Mouse (Mus musculus): Measurements from ENCODE around the gene Mrps5. TPM values are rescaled to one million over a fixed set of nuclear protein-coding genes. Genes with fewer than 3 reads are reported as not detected.
"Not testable (repeated sequence)": the region's sequence is repeated elsewhere in the genome, so short reads cannot be mapped to it uniquely, and the experiment has no call there.

Mrps5 gene
- polyA plus RNA-seq, 1 experiment = 113 TPM

GRCm38 (mm10) chr2:127559070-127559966 is 27.7 kb upstream of the Mrps5 start:
- Histone ChIP-seq H3K36me3 (replicated peaks; ENCODE audit: low read length) (no peaks in the 10 kb centered on the region), H3K4me1 (peaks cover 7% of the 10 kb centered on the region), H3K9me3 (no peaks in the 10 kb centered on the region), H3K27me3 (replicated peaks) (peaks cover 46% of the 10 kb centered on the region), H3K4me3 (replicated peaks) (peak overlapping the region; percentile 5)
- no peak for TF ChIP-seq GATA1 (IDR thresholded peaks at IDR 0.05; ENCODE audit: borderline replicate concordance, low read length)
- TF ChIP-seq FLI1 (IDR thresholded peaks at IDR 0.05; ENCODE audit: low read length) = no peak

GRCm38 (mm10) chr2:127573322-127573721 is 13.7 kb upstream of the Mrps5 start:
- Histone ChIP-seq H3K27me3 (replicated peaks) (peaks cover 10% of the 10 kb centered on the region), H3K36me3 (replicated peaks; ENCODE audit: low read length) (peaks cover 25% of the 10 kb centered on the region), H3K9me3 (peaks cover 12% of the 10 kb centered on the region), H3K4me3 (replicated peaks) (no peak overlapping the region), H3K4me1 (no peaks in the 10 kb centered on the region)
- TF ChIP-seq FLI1 (IDR thresholded peaks at IDR 0.05; ENCODE audit: low read length) (no peak), GATA1 (IDR thresholded peaks at IDR 0.05; ENCODE audit: borderline replicate concordance, low read length) (no peak)

DNA sequence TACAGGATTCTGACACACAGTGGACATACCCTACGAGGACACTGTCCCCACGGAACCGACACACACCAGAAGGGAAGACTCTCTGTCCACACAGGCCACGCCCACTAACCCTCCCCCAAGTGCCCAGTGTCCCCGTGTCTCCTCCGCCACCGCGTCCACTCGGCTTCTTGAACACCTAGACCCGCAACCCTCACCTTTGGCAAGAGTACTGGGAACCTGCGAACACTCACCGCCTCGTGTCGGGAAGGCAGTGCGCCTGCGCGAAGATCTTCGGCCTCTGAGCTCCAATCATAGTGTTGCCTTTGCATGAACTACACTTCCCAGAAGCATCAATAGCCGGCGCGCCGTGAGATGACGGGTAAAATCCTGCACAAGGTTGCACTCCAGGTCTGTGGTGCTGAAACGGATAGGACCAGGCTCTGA is 2.6 kb upstream of the Mrps5 start:
- peak overlapping the region; percentile 96 for H3K4me3 ChIP-seq (replicated peaks)
- H3K36me3 ChIP-seq (replicated peaks; ENCODE audit: low read length) = peaks cover 12% of the 10 kb centered on the region
- H3K27me3 ChIP-seq (replicated peaks) = no peaks in the 10 kb centered on the region
- peaks cover 47% of the 10 kb centered on the region for H3K4me1 ChIP-seq
- no peak for TF ChIP-seq FLI1 (IDR thresholded peaks at IDR 0.05; ENCODE audit: low read length)
- TF ChIP-seq GATA1 (IDR thresholded peaks at IDR 0.05; ENCODE audit: borderline replicate concordance, low read length) = no peak
- H3K9me3 ChIP-seq = no peaks in the 10 kb centered on the region

DNA sequence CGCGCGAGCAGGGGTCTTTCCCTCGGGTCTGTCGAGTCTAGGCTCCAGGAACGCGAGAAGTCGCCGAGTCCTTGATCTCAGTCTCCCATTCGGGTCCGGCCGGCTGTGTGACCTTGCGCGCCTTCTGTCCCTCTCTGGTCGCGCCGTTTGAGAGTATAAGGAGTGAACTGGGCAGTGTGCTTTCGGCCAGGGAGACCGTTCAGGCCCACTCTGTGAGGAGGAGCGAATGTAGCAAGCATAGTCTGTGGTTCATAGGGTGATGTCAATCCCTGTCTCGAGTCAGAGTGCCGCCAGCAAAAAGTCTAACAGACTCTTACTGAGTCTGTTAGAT is 457 bp downstream of the Mrps5 start:
- H3K9me3 ChIP-seq = no peaks in the 10 kb centered on the region
- no peak for TF ChIP-seq GATA1 (IDR thresholded peaks at IDR 0.05; ENCODE audit: borderline replicate concordance, low read length)
- TF ChIP-seq FLI1 (IDR thresholded peaks at IDR 0.05; ENCODE audit: low read length) = no peak
- peaks cover 22% of the 10 kb centered on the region for H3K36me3 ChIP-seq (replicated peaks; ENCODE audit: low read length)
- no peaks in the 10 kb centered on the region for H3K27me3 ChIP-seq (replicated peaks)
- peaks cover 61% of the 10 kb centered on the region for H3K4me1 ChIP-seq
- peak overlapping the region; percentile 99 for H3K4me3 ChIP-seq (replicated peaks)

DNA sequence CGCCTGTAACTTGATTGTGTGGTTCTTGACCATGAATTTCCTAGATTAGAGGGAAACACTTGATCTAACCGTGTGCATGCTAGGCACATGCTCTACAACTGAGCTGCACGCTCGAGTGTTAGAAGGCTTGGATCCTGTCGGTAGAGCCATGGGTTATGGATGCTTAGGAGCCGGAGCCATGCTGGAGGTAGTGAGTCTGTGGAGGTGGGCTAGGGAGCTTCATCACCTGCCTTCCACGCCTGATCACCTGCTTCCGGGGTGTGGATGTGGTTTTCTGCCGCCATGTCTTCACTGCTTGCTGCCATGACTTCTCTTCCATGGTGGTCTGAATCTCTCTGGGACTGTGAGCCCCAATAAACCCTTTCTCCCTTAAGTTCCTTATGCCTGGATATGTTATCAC is 1.9 kb downstream of the Mrps5 start:
- Histone ChIP-seq H3K27me3 (replicated peaks) (no peaks in the 10 kb centered on the region), H3K9me3 (no peaks in the 10 kb centered on the region), H3K36me3 (replicated peaks; ENCODE audit: low read length) (peaks cover 35% of the 10 kb centered on the region), H3K4me3 (replicated peaks) (peak overlapping the region; percentile 34), H3K4me1 (peaks cover 57% of the 10 kb centered on the region)
- TF ChIP-seq GATA1 (IDR thresholded peaks at IDR 0.05; ENCODE audit: borderline replicate concordance, low read length) (no peak), FLI1 (IDR thresholded peaks at IDR 0.05; ENCODE audit: low read length) (no peak)

DNA sequence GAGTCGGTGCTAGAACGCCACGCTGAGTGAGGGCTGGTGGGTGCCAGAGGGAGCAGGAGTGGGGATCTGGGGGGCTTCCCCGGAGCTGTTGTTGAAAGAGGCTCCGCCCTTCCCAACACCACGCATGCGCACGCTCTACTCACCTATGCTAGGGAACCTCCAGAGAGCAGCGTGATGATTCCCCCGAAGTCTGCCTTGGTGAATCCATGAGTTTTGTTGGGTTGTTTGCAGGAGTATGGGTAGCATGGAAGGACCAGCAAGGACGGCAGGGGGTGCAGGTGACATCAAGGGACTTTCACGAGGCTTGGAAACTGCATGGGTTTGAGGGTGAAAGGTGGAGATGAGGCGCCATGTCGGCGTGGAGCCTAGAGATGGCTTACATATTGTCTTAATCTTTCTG is 3.2 kb downstream of the Mrps5 start:
- peaks cover 44% of the 10 kb centered on the region for H3K4me1 ChIP-seq
- H3K36me3 ChIP-seq (replicated peaks; ENCODE audit: low read length) = peaks cover 47% of the 10 kb centered on the region
- TF ChIP-seq FLI1 (IDR thresholded peaks at IDR 0.05; ENCODE audit: low read length) = no peak
- TF ChIP-seq GATA1 (IDR thresholded peaks at IDR 0.05; ENCODE audit: borderline replicate concordance, low read length) = no peak
- H3K9me3 ChIP-seq = no peaks in the 10 kb centered on the region
- H3K27me3 ChIP-seq (replicated peaks) = no peaks in the 10 kb centered on the region
- H3K4me3 ChIP-seq (replicated peaks) = no peak overlapping the region

DNA sequence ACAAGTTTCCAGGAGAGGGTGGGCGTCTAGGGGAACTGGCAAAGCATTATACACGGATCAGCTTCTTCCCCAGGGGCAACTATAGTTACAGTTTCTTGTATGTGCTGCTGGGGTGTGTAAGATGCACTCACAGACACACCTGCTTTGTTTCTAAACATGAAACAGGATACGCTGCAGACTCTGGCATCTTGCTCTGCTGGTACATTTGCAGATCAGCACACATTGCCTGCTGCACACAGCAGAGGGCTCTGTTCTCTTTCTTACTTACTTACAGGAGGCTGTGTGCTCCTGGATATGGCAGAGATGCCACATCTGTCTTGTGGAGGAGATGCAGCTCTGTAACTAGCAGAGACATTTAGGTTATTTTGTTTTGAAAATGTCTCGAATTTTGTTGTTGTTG is 3.8 kb downstream of the Mrps5 start:
- H3K36me3 ChIP-seq (replicated peaks; ENCODE audit: low read length) = peaks cover 53% of the 10 kb centered on the region
- H3K27me3 ChIP-seq (replicated peaks) = no peaks in the 10 kb centered on the region
- peaks cover 44% of the 10 kb centered on the region for H3K4me1 ChIP-seq
- no peaks in the 10 kb centered on the region for H3K9me3 ChIP-seq
- no peak for TF ChIP-seq GATA1 (IDR thresholded peaks at IDR 0.05; ENCODE audit: borderline replicate concordance, low read length)
- TF ChIP-seq FLI1 (IDR thresholded peaks at IDR 0.05; ENCODE audit: low read length) = no peak
- H3K4me3 ChIP-seq (replicated peaks) = no peak overlapping the region

GRCm38 (mm10) chr2:127603383-127603782 is 16.4 kb downstream of the Mrps5 start:
- not testable (repeated sequence) for H3K27me3 ChIP-seq (replicated peaks); H3K4me3 ChIP-seq (replicated peaks); H3K4me1 ChIP-seq; H3K9me3 ChIP-seq
- H3K36me3 ChIP-seq (replicated peaks; ENCODE audit: low read length) = peaks cover 77% of the 10 kb centered on the region

GRCm38 (mm10) chr2:127605203-127605602 is 18.2 kb downstream of the Mrps5 start:
- H3K36me3 ChIP-seq (replicated peaks; ENCODE audit: low read length) = peaks cover 59% of the 10 kb centered on the region

GRCm38 (mm10) chr2:127608234-127608633 is 21.2 kb downstream of the Mrps5 start:
- H3K4me1 ChIP-seq = no peaks in the 10 kb centered on the region
- H3K27me3 ChIP-seq (replicated peaks) = peaks cover 27% of the 10 kb centered on the region
- peaks cover 30% of the 10 kb centered on the region for H3K36me3 ChIP-seq (replicated peaks; ENCODE audit: low read length)
- H3K4me3 ChIP-seq (replicated peaks) = no peak overlapping the region
- TF ChIP-seq GATA1 (IDR thresholded peaks at IDR 0.05; ENCODE audit: borderline replicate concordance, low read length) = no peak
- TF ChIP-seq FLI1 (IDR thresholded peaks at IDR 0.05; ENCODE audit: low read length) = no peak
- no peaks in the 10 kb centered on the region for H3K9me3 ChIP-seq

More at GRCm38 (mm10) chr2:127605203-127605602, 18.2 kb downstream of the Mrps5 start:
- H3K27me3 ChIP-seq (replicated peaks) = peaks cover 9% of the 10 kb centered on the region
- H3K4me1 ChIP-seq = no peaks in the 10 kb centered on the region
- no peak overlapping the region for H3K4me3 ChIP-seq (replicated peaks)
- H3K9me3 ChIP-seq = no peaks in the 10 kb centered on the region
- TF ChIP-seq FLI1 (IDR thresholded peaks at IDR 0.05; ENCODE audit: low read length) (no peak), GATA1 (IDR thresholded peaks at IDR 0.05; ENCODE audit: borderline replicate concordance, low read length) (no peak)

Data from megakaryocyte, embryonic 14.5 days (primary cell).